Mouse (Mus musculus): ENCODE measurements around the gene Tpk1. TPM values are rescaled to one million over a fixed set of nuclear protein-coding genes. Genes with fewer than 3 reads are reported as not detected.

Tpk1 gene
- polyA plus RNA-seq, 1 experiment from 2014 or later, result 8.9 TPM

- Histone ChIP-seq H3K27ac (replicated peaks) (no peak overlapping the region), H3K9ac (no peak overlapping the region), H3K4me3 (replicated peaks) (no peak overlapping the region), H3K36me3 (no peaks in the 10 kb centered on the region), H3K9me3 (replicated peaks) (no peaks in the 10 kb centered on the region), H3K4me1 (0 out of 2 replicates have a peak, but pooled peaks cover 20% of the 10 kb centered on the region), H3K27me3 (no peaks in the 10 kb centered on the region), H3K4me2 (replicated peaks) (no peak overlapping the region)
- WGBS, result 22% methylated on average over 5 of the region's 5 CpGs
- ATAC-seq (ENCODE audit: insufficient number of reproducible peaks, low FRiP score, low TSS enrichment, low read depth), result no peak
Observed at GRCm38 (mm10) chr6:43295908-43296307, 370.2 kb downstream of the Tpk1 start.

Measured in embryonic facial prominence, embryonic 15.5 days (tissue).